Mouse (Mus musculus): ENCODE data around the gene Ifna9.

DNA sequence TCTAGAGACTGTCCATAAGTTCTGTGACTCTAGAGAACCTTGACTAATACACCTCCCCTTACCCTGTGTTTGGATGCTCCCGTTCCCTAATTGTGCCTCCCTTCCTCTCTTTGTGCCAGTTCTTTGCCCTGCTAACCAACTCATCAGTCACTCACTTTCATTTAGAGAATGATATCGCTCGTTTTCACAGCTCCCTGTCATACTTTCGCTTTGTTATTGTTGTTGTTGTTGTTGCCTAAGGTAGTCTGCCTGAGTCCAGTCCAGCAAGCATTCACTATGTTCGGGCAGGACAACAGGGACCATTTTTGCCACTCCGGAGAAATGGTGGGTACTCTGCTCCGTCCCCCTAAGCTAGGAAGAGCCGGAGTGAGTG, 48.5 kb upstream of the Ifna9 start:
- TF ChIP-seq CTCF (IDR thresholded peaks at IDR 0.05; ENCODE audit: borderline replicate concordance, insufficient read depth, low read depth, low read length) (no peak), POLR2A (IDR thresholded peaks at IDR 0.05; ENCODE audit: borderline replicate concordance, insufficient read depth, low read length) (no peak)
